Mouse (Mus musculus) spleen, postnatal 4 days (tissue): ENCODE results near the gene Dtx3.

Source experiments
- DNase-seq, 2 experiments: peaks; one replicate each; pipeline ENCODE4 v3.0.0; 2022; ENCODE audit warnings: low spot score in 2 of 2

Gene Dtx3

GRCm38 (mm10) chr10:127185506-127185905, 10.0 kb downstream of the Dtx3 start:
- no peak for DNase-seq

- no peak for DNase-seq
These were observed 10.4 kb downstream of the Dtx3 start for GRCm38 (mm10) chr10:127185101-127185500.

DNA sequence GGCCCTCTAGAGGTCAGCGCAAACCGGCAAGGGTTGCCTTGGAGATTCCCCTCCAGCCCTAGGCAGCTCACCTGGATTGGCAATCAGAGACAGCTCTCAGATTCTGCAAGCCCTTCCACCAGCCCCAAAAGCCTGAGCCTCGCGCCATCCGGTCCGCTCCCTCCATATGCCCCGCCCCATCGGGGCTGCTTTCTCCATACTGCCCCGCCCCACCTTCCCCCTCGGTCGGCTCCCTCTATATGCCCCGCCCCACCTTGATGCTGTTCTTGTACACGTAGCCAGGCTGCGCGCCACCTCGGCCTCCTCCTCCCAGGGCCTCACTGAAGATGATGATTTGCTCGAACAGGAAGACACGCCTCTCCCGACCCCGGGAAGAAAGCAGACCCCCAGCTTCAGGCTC, 11.8 kb downstream of the Dtx3 start:
- DNase-seq, result no peak

DNA sequence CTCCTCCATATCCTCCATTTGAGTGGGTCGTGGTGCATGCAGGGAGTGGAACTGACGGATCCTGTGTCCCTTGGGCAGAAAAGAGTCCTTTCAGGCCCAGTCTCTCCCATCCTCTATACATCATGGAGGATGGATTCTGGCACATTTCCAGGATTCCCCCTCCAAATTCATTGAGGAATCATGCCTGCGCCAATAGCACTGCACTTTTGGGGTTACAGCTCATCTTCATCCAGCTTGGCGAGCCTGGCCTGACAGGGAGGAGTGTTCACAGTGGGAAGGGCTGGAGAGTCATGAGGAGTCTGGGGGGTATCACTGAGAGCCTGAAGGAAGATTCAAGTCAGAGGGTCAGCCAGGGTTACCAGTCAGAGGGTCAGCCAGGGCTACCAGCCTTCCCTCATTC, 12.9 kb downstream of the Dtx3 start:
- no peak for DNase-seq

GRCm38 (mm10) chr10:127181566-127181965, 14.0 kb downstream of the Dtx3 start:
- no peak for DNase-seq

GRCm38 (mm10) chr10:127180695-127181047, 14.9 kb downstream of the Dtx3 start:
- DNase-seq, result no peak

- DNase-seq, result no peak
These were observed 15.4 kb downstream of the Dtx3 start, which contains the start of gene Slc26a10 for GRCm38 (mm10) chr10:127179871-127180694. Gene Slc26a10 (minus strand): TSS chr10:127180645.

- DNase-seq, result peak in 1 of 2 experiments; percentile 66
These were observed 17.1 kb downstream of the Dtx3 start for GRCm38 (mm10) chr10:127178286-127179027.

- DNase-seq, result peak; percentile 61 to 84
These were observed 17.8 kb downstream of the Dtx3 start for GRCm38 (mm10) chr10:127177719-127178118.

DNA sequence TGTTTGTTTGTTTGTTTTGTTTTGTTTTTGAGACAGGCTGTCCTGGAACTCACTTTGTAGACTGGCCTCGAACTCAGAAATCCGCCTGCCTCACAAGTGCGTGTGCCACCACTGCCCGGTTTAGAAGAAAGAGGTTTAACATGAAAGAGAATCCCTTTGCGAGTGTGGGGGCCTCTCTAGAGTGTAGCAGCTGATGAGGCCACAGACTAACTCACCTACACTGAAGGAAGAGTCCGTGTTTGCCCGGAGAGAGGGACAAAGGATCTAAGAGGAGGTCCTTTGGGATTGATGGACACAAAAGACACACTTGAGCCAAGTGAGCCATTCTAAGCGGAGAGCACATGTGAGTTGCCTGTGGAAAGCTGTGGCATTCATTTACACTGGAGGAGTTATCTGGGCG, 18.3 kb downstream of the Dtx3 start:
- DNase-seq, result peak; percentile 12 to 57

DNA sequence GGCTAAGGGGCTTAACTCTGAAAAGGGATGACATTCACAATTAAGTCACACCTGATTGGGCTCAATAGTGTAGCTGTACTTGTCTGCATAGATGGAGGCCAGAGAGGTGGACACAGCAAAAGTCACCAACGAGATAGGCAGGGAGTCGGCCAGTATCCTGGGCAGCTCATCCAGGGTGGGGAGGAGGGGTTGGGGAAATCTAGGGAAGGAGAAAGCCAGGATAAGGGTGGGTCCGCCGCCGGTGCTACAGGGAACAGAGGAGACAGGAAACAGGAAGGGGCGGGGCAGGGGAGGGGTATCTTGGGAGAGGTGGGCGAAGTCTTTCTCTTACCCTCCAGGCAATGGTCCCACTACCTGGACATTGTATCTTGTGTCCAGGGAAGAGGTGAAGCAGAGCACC, 18.8 kb downstream of the Dtx3 start:
- peak in 1 of 2 experiments; percentile 59 for DNase-seq

GRCm38 (mm10) chr10:127176228-127176627, 19.3 kb downstream of the Dtx3 start:
- no peak for DNase-seq

- peak in 1 of 2 experiments; percentile 59 for DNase-seq
These were observed 21.4 kb downstream of the Dtx3 start for GRCm38 (mm10) chr10:127174170-127174569.

DNA sequence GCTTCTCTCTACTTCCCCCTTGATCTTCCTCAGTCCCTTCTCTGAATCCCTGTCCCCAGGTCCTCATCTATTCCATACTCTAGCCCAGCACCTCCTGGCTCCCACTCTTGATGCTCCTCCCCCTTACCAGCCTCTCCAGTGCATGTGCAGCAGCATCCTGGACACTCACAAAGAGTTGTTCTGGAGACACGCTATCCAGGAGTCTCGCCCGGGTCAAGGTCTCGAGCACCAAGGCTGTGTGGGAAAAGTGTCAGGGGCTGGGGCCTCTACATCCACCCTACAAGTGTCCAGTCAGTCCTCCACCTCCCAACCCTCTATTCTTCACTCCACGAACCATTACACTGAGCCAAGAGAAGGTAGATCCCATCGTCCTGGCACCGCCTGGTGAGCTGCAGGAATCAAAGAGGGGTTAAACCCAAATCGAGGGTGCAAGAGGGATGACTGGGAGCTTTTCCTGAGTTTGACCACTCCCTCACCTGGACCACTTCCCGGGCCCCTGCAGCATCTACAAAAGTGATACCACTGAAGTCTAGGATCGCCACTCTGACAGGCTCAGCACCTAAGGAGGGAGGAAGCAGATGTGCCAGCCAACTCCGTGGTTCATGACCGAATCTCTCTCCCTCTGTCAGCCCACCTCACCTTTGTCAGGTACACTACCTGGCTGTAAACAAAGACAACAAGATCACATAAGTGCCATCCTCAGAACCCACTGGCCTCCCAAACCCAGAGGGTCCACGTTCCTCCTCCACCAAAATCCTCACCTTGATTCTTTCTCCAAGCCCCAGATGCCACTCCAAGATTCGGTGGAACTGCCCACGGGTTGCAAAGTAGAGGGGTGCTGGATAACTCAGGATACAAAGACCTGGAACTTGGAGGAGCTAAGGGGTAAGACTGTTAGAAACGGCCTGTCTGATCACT, 22.1 kb downstream of the Dtx3 start:
- DNase-seq, result peak in 1 of 2 experiments; percentile 64

DNA sequence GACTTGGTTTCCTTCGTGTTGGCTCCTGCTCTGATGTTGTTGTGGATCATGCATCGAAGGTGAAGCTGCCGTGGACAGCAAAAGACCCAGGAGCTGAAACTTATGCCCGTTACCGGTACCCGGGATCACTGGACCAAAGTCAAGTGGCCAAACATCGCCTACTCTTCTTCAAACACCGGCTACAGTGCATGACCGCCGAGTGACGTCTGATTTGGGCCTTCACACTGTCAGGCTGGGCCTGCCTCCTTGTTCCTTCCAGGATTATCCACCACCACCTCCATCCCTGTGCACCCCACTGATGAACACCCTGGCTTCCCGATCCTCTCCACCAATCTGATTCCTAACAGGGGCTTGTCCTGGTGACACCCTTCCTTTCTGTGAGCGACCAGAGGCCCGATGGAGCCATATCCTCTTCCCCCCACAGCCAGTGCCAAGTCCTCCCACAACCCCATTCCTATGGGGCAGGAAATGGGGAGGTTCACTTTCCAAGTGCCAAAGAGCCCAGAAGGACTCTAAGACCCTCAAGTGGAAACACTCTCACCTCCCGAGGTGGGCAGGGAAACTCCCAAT, 23.8 kb downstream of the Dtx3 start:
- DNase-seq, result no peak

GRCm38 (mm10) chr10:127170837-127171272, 24.7 kb downstream of the Dtx3 start:
- DNase-seq, result peak; percentile 82 to 94

DNA sequence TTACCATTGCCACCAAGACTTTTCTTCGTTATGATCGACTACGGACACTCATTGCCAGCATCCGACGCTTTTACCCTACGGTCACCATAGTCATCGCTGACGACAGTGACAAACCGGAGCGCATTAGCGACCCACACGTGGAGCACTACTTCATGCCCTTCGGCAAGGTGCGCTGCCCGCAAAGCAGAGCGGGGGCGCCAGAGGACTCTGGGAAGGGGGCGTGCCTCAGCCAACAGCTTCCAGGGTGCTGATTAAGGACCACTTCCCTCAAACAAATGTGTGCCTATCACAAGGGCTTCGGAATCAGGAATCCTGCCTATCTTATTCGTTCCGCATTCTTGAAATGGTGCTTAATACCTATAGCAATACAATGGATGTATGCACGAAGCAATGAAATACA, 25.5 kb downstream of the Dtx3 start:
- DNase-seq, result peak in 1 of 2 experiments; percentile 76

GRCm38 (mm10) chr10:127167614-127168192, 27.8 kb downstream of the Dtx3 start:
- peak in 1 of 2 experiments; percentile 65 for DNase-seq

GRCm38 (mm10) chr10:127166771-127167613, 28.5 kb downstream of the Dtx3 start:
- peak in 1 of 2 experiments; percentile 68 for DNase-seq

GRCm38 (mm10) chr10:127166404-127166715, 29.2 kb downstream of the Dtx3 start:
- no peak for DNase-seq
